Mouse (Mus musculus): ENCODE data around the gene Gtpbp6.
A peak's percentile ranks its signal among the peaks of the same experiment; 100 is the strongest.
"Not testable (repeated sequence)": the region's sequence is repeated elsewhere in the genome, so short reads cannot be mapped to it uniquely, and the experiment has no call there.

Gtpbp6 gene

DNA sequence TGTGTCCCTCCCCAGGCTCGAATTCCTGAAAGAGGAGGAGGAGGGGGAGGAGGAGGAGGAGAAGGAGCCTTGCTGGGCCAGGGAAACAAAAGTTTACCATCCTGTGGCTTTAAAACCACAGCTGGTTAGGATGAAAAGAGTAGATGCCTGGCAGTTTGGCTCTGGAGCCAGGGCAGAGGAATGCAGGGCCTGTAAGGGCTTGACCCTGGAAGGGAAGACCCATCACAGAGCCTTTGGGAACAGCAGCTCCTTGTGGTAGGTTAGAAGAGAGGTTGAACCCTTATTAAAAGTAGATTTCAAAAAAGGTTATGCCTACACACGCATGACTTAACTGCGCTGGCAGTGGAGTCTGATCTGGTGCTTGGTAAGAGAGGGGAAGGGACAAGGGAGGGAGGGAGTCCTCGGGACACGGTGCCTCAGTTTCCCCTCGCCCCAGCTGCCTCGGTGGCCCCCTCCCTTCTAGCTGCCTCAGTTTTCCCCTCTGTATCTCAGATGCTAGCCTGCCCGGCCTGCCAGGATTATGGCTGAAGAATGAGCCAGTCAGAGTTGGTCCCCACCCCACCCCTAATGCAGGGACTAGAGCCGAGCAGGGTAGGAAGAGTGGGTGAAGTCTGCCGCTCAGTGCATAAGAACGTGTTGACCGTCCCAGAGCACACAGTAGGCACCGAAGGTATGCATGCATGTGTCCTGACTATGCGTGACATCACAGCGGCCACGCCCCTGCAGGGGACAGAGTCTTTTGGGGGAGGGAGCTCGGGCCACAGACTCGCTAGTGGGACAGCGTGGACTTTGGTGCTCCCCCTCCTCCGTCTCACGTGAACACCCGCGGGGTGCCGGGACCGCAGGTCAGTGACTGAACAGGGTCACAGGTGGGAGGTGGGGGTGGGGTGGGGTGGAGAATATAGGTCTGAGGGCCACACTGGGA is 8.1 kb downstream of the Gtpbp6 start, which contains the start of gene Plcxd1:
Plcxd1 (plus strand) TSS at position 314 of the 925 bp plus-strand sequence.
- no peak for DNase-seq (ENCODE audit: low spot score)

- no peak for DNase-seq (ENCODE audit: low spot score)
Observed at GRCm38 (mm10) chr5:110098991-110099477, 9.0 kb downstream of the Gtpbp6 start.

GRCm38 (mm10) chr5:110094847-110095213 is 13.2 kb downstream of the Gtpbp6 start:
- DNase-seq (ENCODE audit: low spot score) = no peak

DNA sequence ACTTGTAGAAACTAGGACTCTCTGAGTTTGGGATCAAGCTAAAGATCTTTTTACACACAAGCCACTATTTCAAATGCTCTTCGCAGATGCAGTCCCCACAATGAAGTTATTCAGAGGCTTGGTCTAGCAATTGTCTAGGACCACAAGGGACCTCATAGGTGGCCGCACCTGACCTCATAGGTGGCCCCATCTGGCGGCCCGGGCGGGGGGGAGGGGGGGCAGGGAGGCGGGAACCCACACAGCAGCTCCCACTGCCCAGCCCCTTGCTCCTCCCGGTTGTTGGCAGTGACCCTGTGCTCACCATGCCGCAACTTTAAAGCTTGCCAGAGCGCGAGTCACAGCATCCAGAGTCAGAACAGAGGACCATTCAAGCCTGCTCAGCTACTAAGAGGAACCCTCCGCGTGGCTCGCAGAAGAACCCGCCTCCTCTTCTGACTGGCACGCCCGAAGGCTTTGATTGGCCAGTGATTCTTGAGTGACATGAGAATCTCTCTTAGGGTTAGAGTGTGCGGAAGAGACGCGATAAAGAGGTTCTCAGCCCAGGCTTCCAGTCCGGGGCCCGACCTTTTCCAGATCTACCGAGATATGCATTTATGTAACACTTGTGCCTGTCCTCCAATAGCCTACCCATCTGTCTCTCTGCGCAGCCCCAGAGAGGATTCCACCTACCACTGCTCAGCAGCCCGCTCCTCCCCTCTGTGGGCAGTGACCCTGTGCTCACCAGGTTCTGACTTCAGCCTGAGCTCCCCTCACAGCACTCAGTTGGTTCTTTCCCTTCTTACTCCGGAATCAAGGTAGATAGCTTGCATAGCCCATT is 13.8 kb downstream of the Gtpbp6 start, which contains the start of gene Gm35315:
Gm35315 (minus strand) TSS at position 391 of the 817 bp plus-strand sequence.
- peak; percentile 87 for DNase-seq (ENCODE audit: low spot score)

GRCm38 (mm10) chr5:110091546-110091945 is 16.5 kb downstream of the Gtpbp6 start:
- DNase-seq (ENCODE audit: low spot score) = no peak

- DNase-seq (ENCODE audit: low spot score) = peak; percentile 58
Observed at GRCm38 (mm10) chr5:110086161-110086866, 21.7 kb downstream of the Gtpbp6 start.

GRCm38 (mm10) chr5:110082961-110083360 is 25.0 kb downstream of the Gtpbp6 start:
- no peak for DNase-seq (ENCODE audit: low spot score)

GRCm38 (mm10) chr5:110072413-110072812 is 35.6 kb downstream of the Gtpbp6 start, which contains the start of gene Gm17655:
Gene Gm17655 (minus strand): TSS chr5:110072513.
- not testable (repeated sequence) for DNase-seq (ENCODE audit: low spot score)

DNA sequence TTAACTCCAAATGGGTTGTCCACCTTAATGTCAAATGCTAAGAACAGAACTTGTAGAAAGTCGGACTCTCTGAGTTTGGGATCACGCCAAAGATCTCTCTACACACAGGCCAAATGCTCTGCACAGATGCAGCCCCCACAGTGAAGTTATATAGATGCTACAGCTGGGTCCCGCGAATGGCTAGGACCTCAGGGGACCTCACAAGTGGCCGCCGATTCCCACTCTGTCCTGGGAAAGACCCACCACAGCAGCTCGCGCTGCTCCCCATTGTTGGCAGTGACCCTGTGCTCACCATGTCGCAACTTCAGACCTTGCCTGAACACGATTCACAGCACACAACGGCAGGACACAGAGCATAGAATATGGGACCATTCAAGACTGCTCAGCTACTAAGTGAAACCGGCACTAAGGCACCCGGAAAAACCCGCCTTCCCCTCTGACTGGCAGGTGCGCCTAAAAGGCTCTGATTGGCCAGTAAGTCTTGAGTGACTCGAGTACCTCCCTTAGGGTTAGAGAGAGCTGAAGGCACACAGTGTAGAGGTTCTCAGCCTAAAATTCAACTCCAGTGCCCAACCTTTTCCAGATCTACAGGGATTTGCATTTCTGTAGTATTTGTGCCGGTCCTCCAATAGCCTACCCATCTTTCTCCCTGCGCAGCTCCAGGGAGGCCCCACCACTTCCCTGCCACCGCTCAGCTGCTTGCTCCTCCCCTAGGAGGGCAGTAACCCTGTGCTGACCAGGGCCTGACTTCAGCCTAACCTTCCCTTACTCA is 50.2 kb downstream of the Gtpbp6 start:
- DNase-seq (ENCODE audit: low spot score) = peak; percentile 79
